In the genomic region with DNA sequence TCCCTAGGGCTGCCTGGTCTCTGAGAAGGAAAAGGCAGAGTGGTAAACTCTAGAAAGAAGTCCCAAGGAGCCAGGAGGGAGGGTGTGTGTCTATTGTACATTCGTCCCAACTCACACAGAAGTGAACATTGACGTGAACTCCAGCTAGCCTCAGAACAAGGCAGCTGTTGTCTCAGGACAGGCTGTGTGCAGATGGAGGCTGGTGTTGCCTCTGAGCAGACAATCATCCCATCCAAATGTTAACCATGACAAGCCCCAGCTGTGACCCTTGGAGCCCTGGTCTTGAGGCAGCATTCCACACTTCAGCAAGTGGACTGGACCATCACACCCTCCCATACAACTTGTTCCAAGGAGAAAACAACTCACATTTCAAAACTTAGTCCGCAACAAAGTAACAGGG, we compare ENCODE assay signal across 18 mouse cellular contexts.
DNase-seq lines count a peak whose midpoint lies in the region; ATAC-seq and TF ChIP-seq lines count a peak whose summit lies in the region.
"Had no signal": no experiment of that assay in that cellular context is flagged by ENCODE, and none has a peak within 500 bp of the region (broad histone marks: within the 10 kb centered on the region; RNA-seq: fewer than 3 reads in every experiment).

No protein-coding gene starts in this region.

- H3K9me3 ChIP-seq in kidney, embryonic 14.5 days (ENCODE audit: control insufficient read depth, low read length): 0 out of 2 replicates have a peak, but pooled peaks cover 3% of the 10 kb centered on the region
- 0 out of 2 replicates have a peak, but pooled peaks cover 4% of the 10 kb centered on the region for H3K9me3 ChIP-seq in heart, embryonic 15.5 days (replicated peaks)
- no peaks in the 10 kb centered on the region for H3K9me3 ChIP-seq in lung, postnatal 0 days (ENCODE audit: low read length)
- H3K9me3 ChIP-seq in hindbrain, embryonic 16.5 days (ENCODE audit: control insufficient read depth, low read length): peaks cover 3% of the 10 kb centered on the region; the same call in 1 of the 2 replicates

- no peak for TF ChIP-seq POLR2A in kidney, adult 2 months (IDR thresholded peaks at IDR 0.05; ENCODE audit: low read depth, low read length)
- no peak for TF ChIP-seq POLR2A in thymus, adult 2 months (IDR thresholded peaks at IDR 0.05; ENCODE audit: control insufficient read depth, extremely low read depth, insufficient read depth, low read length, poor library complexity)

- WGBS in kidney, adult 2 months: 95% methylated on average over 3 of the region's 3 CpGs
- 91% methylated on average over 3 of the region's 3 CpGs for WGBS in kidney, embryonic 14.5 days
- 80% methylated on average over 3 of the region's 3 CpGs for WGBS in heart, embryonic 15.5 days
- WGBS in lung, postnatal 0 days: 82% methylated on average over 3 of the region's 3 CpGs
- WGBS in thymus, adult 2 months: over 99% methylated on average over 3 of the region's 3 CpGs
- 84% methylated on average over 3 of the region's 3 CpGs for WGBS in hindbrain, embryonic 16.5 days

- peak; percentile 29 for DNase-seq in kidney, adult 2 months
- peak; percentile 79 for DNase-seq in lung, postnatal 0 days (ENCODE audit: low spot score)
- DNase-seq in embryo, embryonic 10 days (ENCODE audit: low spot score): no peak
- DNase-seq in thymus, adult 2 months: no peak
- DNase-seq: adrenal gland, adult 2 months; cerebellum, adult 11 months; cerebellum, postnatal 36 days; liver; liver, postnatal 0 days had no signal

- no peaks in the 10 kb centered on the region for H3K36me3 ChIP-seq in kidney, adult 2 months (ENCODE audit: control insufficient read depth, insufficient read depth, low read length)
- no peaks in the 10 kb centered on the region for H3K36me3 ChIP-seq in kidney, embryonic 14.5 days (ENCODE audit: control insufficient read depth, insufficient read depth, low read length)
- no peaks in the 10 kb centered on the region for H3K36me3 ChIP-seq in heart, embryonic 15.5 days
- H3K36me3 ChIP-seq in lung, postnatal 0 days (ENCODE audit: insufficient read depth, low read length): no peaks in the 10 kb centered on the region
- no peaks in the 10 kb centered on the region for H3K36me3 ChIP-seq in thymus, adult 2 months (ENCODE audit: control insufficient read depth, insufficient read depth, low read length)
- H3K36me3 ChIP-seq in hindbrain, embryonic 16.5 days (ENCODE audit: control insufficient read depth, insufficient read depth, low read length): no peaks in the 10 kb centered on the region
- H3K36me3 ChIP-seq: embryonic facial prominence, embryonic 10.5 days; neural tube, embryonic 12.5 days had no signal

- no peaks in the 10 kb centered on the region for H3K27me3 ChIP-seq in kidney, adult 2 months (replicated peaks; ENCODE audit: control insufficient read depth, insufficient read depth, low read length)
- no peaks in the 10 kb centered on the region for H3K27me3 ChIP-seq in kidney, embryonic 14.5 days (ENCODE audit: control insufficient read depth, insufficient read depth, low read length)
- no peaks in the 10 kb centered on the region for H3K27me3 ChIP-seq in heart, embryonic 15.5 days
- H3K27me3 ChIP-seq in lung, postnatal 0 days (replicated peaks; ENCODE audit: insufficient read depth, low read length): no peaks in the 10 kb centered on the region
- H3K27me3 ChIP-seq in thymus, adult 2 months (ENCODE audit: control insufficient read depth, insufficient read depth, low read length): no peaks in the 10 kb centered on the region
- H3K27me3 ChIP-seq in hindbrain, embryonic 16.5 days (replicated peaks; ENCODE audit: control insufficient read depth, insufficient read depth, low read length): no peaks in the 10 kb centered on the region
- H3K27me3 ChIP-seq: neural tube, embryonic 12.5 days had no signal

- no peak overlapping the region for H3K4me3 ChIP-seq in kidney, adult 2 months (ENCODE audit: insufficient read depth, low read depth, low read length)
- H3K4me3 ChIP-seq in kidney, embryonic 14.5 days (ENCODE audit: low read length): no peak overlapping the region
- no peak overlapping the region for H3K4me3 ChIP-seq in heart, embryonic 15.5 days
- no peak overlapping the region for H3K4me3 ChIP-seq in lung, postnatal 0 days (ENCODE audit: low read depth, low read length)
- H3K4me3 ChIP-seq in thymus, adult 2 months (ENCODE audit: control insufficient read depth, insufficient read depth, low read length): no peak overlapping the region
- no peak overlapping the region for H3K4me3 ChIP-seq in hindbrain, embryonic 16.5 days (ENCODE audit: low read length)
- H3K4me3 ChIP-seq: embryonic facial prominence, embryonic 10.5 days; neural tube, embryonic 12.5 days had no signal

- no peak overlapping the region for H3K4me2 ChIP-seq in kidney, embryonic 14.5 days (replicated peaks; ENCODE audit: low read depth, low read length)
- H3K4me2 ChIP-seq in heart, embryonic 15.5 days: no peak overlapping the region
- no peak overlapping the region for H3K4me2 ChIP-seq in lung, postnatal 0 days (replicated peaks; ENCODE audit: low read depth, low read length)
- no peak overlapping the region for H3K4me2 ChIP-seq in hindbrain, embryonic 16.5 days (ENCODE audit: low read length)
- H3K4me2 ChIP-seq: midbrain, embryonic 11.5 days; neural tube, embryonic 12.5 days had no signal

- no peak for ATAC-seq in kidney, embryonic 14.5 days (ENCODE audit: low FRiP score, low TSS enrichment)
- 0 out of 2 replicates have a peak, but pooled peaks have one; percentile 27 for ATAC-seq in erythroid progenitor cell, adult 5-6 weeks (replicated peaks; ENCODE audit: low FRiP score, poor library complexity, severe bottlenecking)
- no peak for ATAC-seq in heart, embryonic 15.5 days (replicated peaks; ENCODE audit: insufficient number of reproducible peaks, insufficient read depth, low FRiP score, low read depth)
- peak; percentile 64 for ATAC-seq in lung, postnatal 0 days
- ATAC-seq in hindbrain, embryonic 16.5 days: no peak
- ATAC-seq: forebrain, embryonic 14.5 days; inflammation-experienced regulatory T-cells, adult 6 months; liver, postnatal 0 days had no signal

- no peak for TF ChIP-seq CTCF in kidney, adult 2 months (conservative IDR thresholded peaks at IDR 0.05; ENCODE audit: insufficient read depth, insufficient read length, low read depth, low read length)
- TF ChIP-seq CTCF in lung, postnatal 0 days (IDR thresholded peaks at IDR 0.05): no peak
- no peak for TF ChIP-seq CTCF in thymus, adult 2 months (IDR thresholded peaks at IDR 0.05; ENCODE audit: borderline replicate concordance, control insufficient read depth, extremely low read depth, insufficient read depth, low read length, poor library complexity)

- peaks cover 18% of the 10 kb centered on the region for H3K4me1 ChIP-seq in kidney, adult 2 months (ENCODE audit: control insufficient read depth, insufficient read depth, low read length)
- no peaks in the 10 kb centered on the region for H3K4me1 ChIP-seq in kidney, embryonic 14.5 days (ENCODE audit: control insufficient read depth, insufficient read depth, low read length)
- H3K4me1 ChIP-seq in heart, embryonic 15.5 days (replicated peaks): peaks cover 39% of the 10 kb centered on the region
- H3K4me1 ChIP-seq in lung, postnatal 0 days (ENCODE audit: insufficient read depth, low read depth, low read length): peaks cover 11% of the 10 kb centered on the region; the same call in 1 of the 2 replicates
- H3K4me1 ChIP-seq in thymus, adult 2 months (replicated peaks; ENCODE audit: control insufficient read depth, insufficient read depth, low read length): no peaks in the 10 kb centered on the region
- H3K4me1 ChIP-seq in hindbrain, embryonic 16.5 days (ENCODE audit: control insufficient read depth, insufficient read depth, low read depth, low read length): no peaks in the 10 kb centered on the region
- H3K4me1 ChIP-seq: embryonic facial prominence, embryonic 10.5 days; neural tube, embryonic 12.5 days had no signal

- H3K9ac ChIP-seq in kidney, embryonic 14.5 days (ENCODE audit: low read depth, low read length): no peak overlapping the region
- H3K9ac ChIP-seq in heart, embryonic 15.5 days: no peak overlapping the region
- no peak overlapping the region for H3K9ac ChIP-seq in lung, postnatal 0 days (replicated peaks; ENCODE audit: low read depth)
- no peak overlapping the region for H3K9ac ChIP-seq in hindbrain, embryonic 16.5 days (ENCODE audit: low read depth, low read length)
- H3K9ac ChIP-seq: liver, postnatal 0 days; neural tube, embryonic 12.5 days had no signal

- no peak overlapping the region for H3K27ac ChIP-seq in kidney, adult 2 months (ENCODE audit: insufficient read depth, low read depth, low read length)
- H3K27ac ChIP-seq in kidney, embryonic 14.5 days (ENCODE audit: low read depth, low read length): no peak overlapping the region
- peak overlapping the region; percentile 91; the same call in 1 of the 2 replicates for H3K27ac ChIP-seq in heart, embryonic 15.5 days
- H3K27ac ChIP-seq in lung, postnatal 0 days (ENCODE audit: low read length): 0 out of 2 replicates have a peak overlapping the region, but pooled peaks have one; percentile 14
- H3K27ac ChIP-seq in thymus, adult 2 months (ENCODE audit: control insufficient read depth, insufficient read depth, low read length): no peak overlapping the region
- H3K27ac ChIP-seq in hindbrain, embryonic 16.5 days (ENCODE audit: low read depth, low read length): no peak overlapping the region
- H3K27ac ChIP-seq: embryonic facial prominence, embryonic 10.5 days; neural tube, embryonic 12.5 days had no signal

- peak; percentile 19; the same call in 1 of the 2 replicates for TF ChIP-seq EP300 in lung, postnatal 0 days (IDR thresholded peaks at IDR 0.05)

Comparison
In these comparisons a context has a peak if more than half of its experiments do, and no peak if none do; other contexts are left out.
1. DNase-seq: peak in kidney, adult 2 months (single experiment) and lung, postnatal 0 days (single experiment); none in embryo, embryonic 10 days (single experiment) and thymus, adult 2 months (single experiment).
2. H3K27ac ChIP-seq: peak in heart, embryonic 15.5 days (single experiment) and lung, postnatal 0 days (single experiment); none in kidney, adult 2 months (single experiment), kidney, embryonic 14.5 days (single experiment), thymus, adult 2 months (single experiment) and hindbrain, embryonic 16.5 days (single experiment).
3. ATAC-seq: peak in erythroid progenitor cell, adult 5-6 weeks (single experiment) and lung, postnatal 0 days (single experiment); none in kidney, embryonic 14.5 days (single experiment), heart, embryonic 15.5 days (single experiment) and hindbrain, embryonic 16.5 days (single experiment).